Mouse (Mus musculus) kidney, postnatal 0 days (tissue): Measurements from ENCODE around the gene Cfap69. TPM values are rescaled to one million over a fixed set of nuclear protein-coding genes. Genes with fewer than 3 reads are reported as not detected.

Source experiments
- ATAC-seq: fragments of 200-750 bp; cut with Nextera tagmentation; replicated peaks from 2 replicates; pipeline ENCODE4 v1.8.0; 2017; ENCODE audit warnings: low read depth, moderate number of reproducible peaks, moderate TSS enrichment, moderate library complexity; ENCODE audit not compliant: low FRiP score
- DNase-seq: peaks from one replicate; pipeline ENCODE4 v3.0.0-alpha.2; 2016; ENCODE audit warnings: low spot score
- H3K27ac ChIP-seq: fragments of 300-500 bp; sonication (generic); 2 replicates; pipeline ENCODE4 v1.5.1; 2014; ENCODE audit warnings: mild to moderate bottlenecking
- H3K27me3 ChIP-seq: fragments of 300-500 bp; sonication (generic); 2 replicates; pipeline ENCODE4 v1.6.1; 2014; ENCODE audit warnings: low read length, mixed read lengths; ENCODE audit not compliant: insufficient read depth
- H3K36me3 ChIP-seq: fragments of 300-500 bp; sonication (generic); 2 replicates; pipeline ENCODE4 v1.6.1; 2014; ENCODE audit warnings: low read length, mixed read lengths; ENCODE audit not compliant: insufficient read depth
- H3K4me1 ChIP-seq: fragments of 300-500 bp; sonication (generic); replicated peaks from 2 replicates; pipeline ENCODE4 v1.6.1; 2014; ENCODE audit warnings: antibody characterized with exemption, low read length, mixed read lengths; ENCODE audit not compliant: insufficient read depth
- H3K4me2 ChIP-seq: fragments of 300-500 bp; sonication (generic); 2 replicates; pipeline ENCODE4 v1.6.1; 2014; ENCODE audit warnings: mild to moderate bottlenecking, low read length, moderate library complexity, mixed read lengths
- H3K4me3 ChIP-seq: fragments of 300-500 bp; sonication (generic); replicated peaks from 2 replicates; pipeline ENCODE4 v1.5.1; 2014; ENCODE audit warnings: low read depth, low read length
- H3K9ac ChIP-seq: fragments of 300-500 bp; sonication (generic); 2 replicates; pipeline ENCODE4 v1.6.1; 2014; ENCODE audit warnings: low read depth, low read length
- H3K9me3 ChIP-seq: fragments of 300-500 bp; sonication (generic); replicated peaks from 2 replicates; pipeline ENCODE4 v1.6.1; 2016; ENCODE audit warnings: low read length, inconsistent platforms, mixed read lengths
- CTCF ChIP-seq: IDR thresholded peaks from 2 replicates; pipeline ENCODE4 v1.5.1; 2016; ENCODE audit warnings: antibody characterized with exemption, low read depth, mild to moderate bottlenecking, moderate library complexity
- WGBS: fragments of 180-500 bp; shearing (Covaris S2); extraction: QIAGEN DNeasy Blood & Tissue Kit; methylation state at CpG from one replicate; pipeline ENCODE4 v1.1.7; 2014; 5-methylcytosine and 5-hydroxymethylcytosine counted together
- polyA plus RNA-seq: library from polyadenylated mRNA; unstranded; fragments of >200 nt; fragmentation: Nextera tagmentation; extraction: Ambion mirVana; gene quantifications from 2 replicates; pipeline ENCODE4 v1.2.1, GENCODE M21; 2015

Gene Cfap69
- polyA plus RNA-seq, 1 experiment from 2014 or later: 1.6 TPM

DNA sequence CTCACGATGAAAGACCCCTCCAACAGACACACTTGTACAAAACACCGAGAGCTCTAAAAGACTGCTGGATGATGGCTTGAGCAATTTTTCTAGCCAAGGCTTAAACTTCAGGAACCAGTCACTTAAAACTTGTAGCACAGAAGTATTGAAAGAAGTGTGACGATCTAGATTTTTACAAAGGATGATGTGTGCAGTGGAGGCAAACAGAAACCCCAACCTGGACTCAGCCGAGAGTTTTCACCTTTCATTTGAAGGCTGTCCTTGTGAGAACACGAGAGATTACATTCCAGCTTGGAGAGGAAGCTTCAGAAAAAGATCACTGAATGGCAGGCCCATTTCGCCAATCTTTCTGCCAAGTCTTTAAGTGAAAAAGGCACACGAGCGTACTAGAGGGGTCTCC lies 104.2 kb downstream of the Cfap69 start:
- Histone ChIP-seq H3K27me3 (no peaks in the 10 kb centered on the region), H3K4me3 (peak overlapping the region; percentile 81), H3K4me1 (0 out of 2 replicates have a peak, but pooled peaks cover 3% of the 10 kb centered on the region), H3K27ac (peak overlapping the region; percentile 43; the same call in 1 of the 2 replicates), H3K4me2 (peak overlapping the region; percentile 61), H3K9ac (peak overlapping the region; percentile 74), H3K9me3 (no peaks in the 10 kb centered on the region), H3K36me3 (peaks cover under 1% of the 10 kb centered on the region)
- TF ChIP-seq CTCF: no peak
- ATAC-seq (no peak), DNase-seq (no peak)
- WGBS: 34% methylated on average over 8 of the region's 8 CpGs

DNA sequence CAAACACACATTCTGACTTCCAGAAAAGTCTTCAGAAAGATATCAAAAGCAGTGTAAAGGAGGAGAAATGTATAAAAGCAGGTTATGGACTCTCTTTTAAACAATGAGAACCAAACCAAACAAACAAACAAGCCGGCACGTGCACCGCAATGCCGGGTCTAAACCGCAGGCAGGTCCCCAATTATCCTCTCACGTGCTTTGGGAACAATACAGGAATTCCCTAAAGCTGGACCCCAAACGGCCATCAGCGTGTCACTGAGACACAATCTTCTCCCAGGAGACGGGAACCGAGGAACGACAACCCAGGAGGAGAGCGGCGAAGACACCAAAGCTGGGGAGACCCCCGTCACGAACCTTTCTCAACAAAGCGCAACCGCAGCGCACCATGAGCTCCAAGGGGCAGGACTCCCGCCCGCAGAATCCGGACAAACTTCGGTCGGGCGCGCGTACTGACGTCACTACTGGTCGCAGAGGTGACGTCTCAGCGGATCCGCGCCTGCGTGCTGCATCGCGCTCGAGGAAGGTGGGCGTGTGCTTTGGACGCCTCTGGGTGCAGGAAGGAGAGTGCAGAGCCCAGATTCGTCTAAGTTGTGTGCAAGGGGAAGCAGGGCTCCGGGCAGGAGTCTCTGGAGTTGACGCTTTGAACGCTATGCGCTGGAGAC lies 104.8 kb downstream of the Cfap69 start, which contains the start of gene Gtpbp10:
TSS of gene Gtpbp10 (minus strand) at position 460 of the 662 bp plus-strand sequence.
- H3K9ac ChIP-seq: peak within 1 kb of the TSS; percentile 74
- no peaks in the 10 kb centered on the region for H3K27me3 ChIP-seq
- WGBS: under 1% methylated on average over 43 of the region's 43 CpGs
- TF ChIP-seq CTCF: no peak
- peak within 1 kb of the TSS; percentile 51 for H3K27ac ChIP-seq
- peak within 1 kb of the TSS; percentile 61 for H3K4me2 ChIP-seq
- DNase-seq (peak; percentile 96), ATAC-seq (peak; percentile 100)
- H3K4me3 ChIP-seq: peak within 1 kb of the TSS; percentile 81
- no peaks in the 10 kb centered on the region; the same call in 1 of the 2 replicates for H3K9me3 ChIP-seq
- H3K4me1 ChIP-seq: 0 out of 2 replicates have a peak, but pooled peaks cover 3% of the 10 kb centered on the region
- H3K36me3 ChIP-seq: peaks cover 6% of the 10 kb centered on the region

DNA sequence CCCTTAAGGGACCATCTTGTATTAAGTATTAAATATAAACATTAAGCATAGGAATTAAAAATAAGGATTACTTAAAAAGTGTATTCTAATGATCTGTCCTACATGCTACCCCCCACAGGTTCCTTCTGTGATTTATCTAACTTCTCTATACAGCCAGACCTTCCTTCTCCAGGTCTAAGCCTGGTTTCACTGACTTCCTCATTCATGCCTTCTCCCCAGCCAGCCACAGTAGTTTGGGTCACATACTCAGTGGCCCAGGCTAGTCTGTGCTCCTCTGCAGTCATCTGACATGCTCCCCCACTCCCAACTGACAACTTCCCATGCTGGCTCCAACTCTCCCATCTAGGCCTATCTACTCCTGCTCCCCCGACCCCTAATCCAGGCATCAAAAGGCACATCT lies 112.9 kb downstream of the Cfap69 start:
- no peak overlapping the region for H3K4me3 ChIP-seq
- no peak for TF ChIP-seq CTCF
- no peak for ATAC-seq
- H3K4me2 ChIP-seq: no peak overlapping the region
- H3K9ac ChIP-seq: no peak overlapping the region
- no peak for DNase-seq
- peaks cover 24% of the 10 kb centered on the region for H3K36me3 ChIP-seq
- no peaks in the 10 kb centered on the region; the same call in 1 of the 2 replicates for H3K9me3 ChIP-seq
- H3K27ac ChIP-seq: no peak overlapping the region
- 88% methylated on average over 1 of the region's 1 CpGs for WGBS
- no peaks in the 10 kb centered on the region for H3K4me1 ChIP-seq
- no peaks in the 10 kb centered on the region for H3K27me3 ChIP-seq

DNA sequence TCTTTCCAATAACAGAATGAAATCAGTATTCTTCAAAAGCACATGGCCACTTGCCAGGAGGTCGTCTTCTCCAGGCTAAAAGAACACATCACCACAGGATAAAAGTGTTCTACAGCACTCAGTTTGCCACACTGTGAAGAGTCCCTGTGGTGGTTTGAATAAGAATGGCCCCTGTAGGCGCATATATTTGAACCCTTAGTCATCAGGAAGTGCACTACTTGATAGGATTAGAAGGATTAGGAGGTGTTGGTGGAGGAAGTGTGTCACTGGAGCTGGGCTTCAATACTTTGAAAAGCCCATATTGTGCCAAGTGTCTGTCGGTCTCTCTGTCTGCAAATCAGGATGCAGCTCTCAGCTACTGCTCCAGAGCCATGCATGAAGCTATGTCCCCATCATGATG lies 123.7 kb downstream of the Cfap69 start:
- TF ChIP-seq CTCF: no peak
- no peak overlapping the region for H3K4me3 ChIP-seq
- H3K27me3 ChIP-seq: no peaks in the 10 kb centered on the region
- no peak for DNase-seq
- H3K9ac ChIP-seq: no peak overlapping the region
- H3K4me1 ChIP-seq: no peaks in the 10 kb centered on the region
- ATAC-seq: no peak
- H3K4me2 ChIP-seq: no peak overlapping the region
- H3K36me3 ChIP-seq: peaks cover 31% of the 10 kb centered on the region
- WGBS: 79% methylated on average over 3 of the region's 3 CpGs
- no peaks in the 10 kb centered on the region for H3K9me3 ChIP-seq
- H3K27ac ChIP-seq: no peak overlapping the region

DNA sequence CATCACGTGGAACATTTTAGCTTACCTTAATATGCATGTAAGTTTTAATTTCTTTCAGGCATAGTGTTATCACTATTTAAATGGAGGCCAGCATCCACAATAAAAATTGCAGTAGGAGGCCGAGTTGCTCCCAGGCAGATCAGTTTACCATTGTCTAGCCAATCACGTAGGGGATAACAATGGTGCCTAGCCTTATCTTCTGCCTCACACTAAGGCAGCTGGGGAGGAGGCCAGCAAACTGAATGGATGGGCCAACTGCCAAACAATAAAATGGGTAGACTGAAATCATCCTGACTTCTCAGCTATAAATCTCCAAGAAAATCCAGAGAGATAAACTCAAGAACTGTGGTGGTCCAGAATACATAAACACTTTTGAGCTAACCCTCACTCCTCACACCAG lies 124.3 kb downstream of the Cfap69 start:
- no peak for DNase-seq
- H3K27ac ChIP-seq: no peak overlapping the region
- H3K9ac ChIP-seq: no peak overlapping the region
- H3K4me1 ChIP-seq: no peaks in the 10 kb centered on the region
- H3K9me3 ChIP-seq: no peaks in the 10 kb centered on the region
- WGBS: 77% methylated on average over 3 of the region's 3 CpGs
- no peak overlapping the region for H3K4me3 ChIP-seq
- no peak for ATAC-seq
- H3K36me3 ChIP-seq: peaks cover 31% of the 10 kb centered on the region
- no peak overlapping the region for H3K4me2 ChIP-seq
- no peak for TF ChIP-seq CTCF
- H3K27me3 ChIP-seq: no peaks in the 10 kb centered on the region

DNA sequence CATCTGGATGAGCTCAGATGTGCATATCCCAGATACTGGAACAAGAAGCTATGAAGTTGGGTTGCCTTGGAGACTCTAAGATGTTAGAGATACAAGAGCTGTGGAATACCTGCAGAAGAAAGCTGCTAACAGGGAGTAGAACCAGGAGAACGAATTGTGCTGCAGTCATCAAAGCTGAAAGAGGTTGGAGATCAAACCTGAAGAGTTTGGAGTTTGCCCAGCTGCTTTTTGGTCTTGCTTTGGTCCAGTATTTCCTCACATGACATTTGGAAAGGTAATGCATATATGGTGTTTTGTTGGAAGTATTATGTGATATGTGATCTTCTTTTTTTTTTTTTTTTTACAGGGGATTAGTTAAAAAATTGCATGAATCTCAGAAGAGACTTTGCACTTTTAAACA lies 127.9 kb downstream of the Cfap69 start:
- no peaks in the 10 kb centered on the region for H3K27me3 ChIP-seq
- no peak overlapping the region for H3K4me3 ChIP-seq
- H3K4me2 ChIP-seq: no peak overlapping the region
- no peaks in the 10 kb centered on the region for H3K4me1 ChIP-seq
- H3K27ac ChIP-seq: no peak overlapping the region
- TF ChIP-seq CTCF: no peak
- 100% methylated on average over 1 of the region's 1 CpGs for WGBS
- no peak overlapping the region for H3K9ac ChIP-seq
- peaks cover 13% of the 10 kb centered on the region; the same call in 1 of the 2 replicates for H3K36me3 ChIP-seq
- DNase-seq: no peak
- no peaks in the 10 kb centered on the region for H3K9me3 ChIP-seq
- ATAC-seq: no peak
